Mouse (Mus musculus) G1E (cell line): ENCODE results near the gene Apaf1. TPM values are rescaled to one million over a fixed set of nuclear protein-coding genes. Genes with fewer than 3 reads are reported as not detected.
A peak's percentile ranks its signal among the peaks of the same experiment; 100 is the strongest.

Source experiments
- ATAC-seq: 2 replicates; pipeline ENCODE4 v1.8.0; 2016; ENCODE audit warnings: mild to moderate bottlenecking; ENCODE audit not compliant: insufficient number of reproducible peaks, poor library complexity, low FRiP score, severe bottlenecking; ENCODE audit errors: extremely low read depth
- DNase-seq: peaks from one replicate; pipeline ENCODE4 v3.0.0; 2012; ENCODE audit warnings: low spot score
- H3K27me3 ChIP-seq: 2 replicates; pipeline ENCODE4 v1.6.1; 2012; ENCODE audit warnings: mild to moderate bottlenecking, low read length, inconsistent platforms; ENCODE audit not compliant: insufficient read depth
- H3K36me3 ChIP-seq: replicated peaks from 2 replicates; pipeline ENCODE3; 2012; ENCODE audit warnings: mild to moderate bottlenecking, inconsistent platforms
- H3K4me1 ChIP-seq: 2 replicates; pipeline ENCODE4 v1.6.1; 2012; ENCODE audit warnings: low read depth, low read length, inconsistent platforms, mixed read lengths; ENCODE audit not compliant: insufficient read depth
- H3K4me3 ChIP-seq: 2 replicates; pipeline ENCODE4 v1.5.1; 2012; ENCODE audit warnings: low read depth, mild to moderate bottlenecking, inconsistent platforms, low read length, moderate library complexity, mixed read lengths
- H3K9me3 ChIP-seq: replicated peaks from 2 replicates; pipeline ENCODE4 v1.6.1; 2012; ENCODE audit warnings: inconsistent platforms
- CTCF ChIP-seq: IDR thresholded peaks from 2 replicates; pipeline ENCODE4 v1.5.1; 2012; ENCODE audit warnings: low read depth, low read length, inconsistent platforms, mixed read lengths
- GATA1 ChIP-seq: IDR thresholded peaks from 2 replicates; pipeline ENCODE4 v1.6.1; 2012; ENCODE audit warnings: borderline replicate concordance, low read length, inconsistent platforms, mixed read lengths
- GATA2 ChIP-seq: IDR thresholded peaks from 2 replicates; pipeline ENCODE4 v1.6.1; 2012; ENCODE audit warnings: low read depth, low read length, inconsistent platforms, borderline replicate concordance
- POLR2AphosphoS5 ChIP-seq: IDR thresholded peaks from 2 replicates; pipeline ENCODE4 v1.6.1; 2012; ENCODE audit warnings: low read depth, low read length, inconsistent platforms; ENCODE audit not compliant: insufficient replicate concordance
- TAL1 ChIP-seq: conservative IDR thresholded peaks from 2 replicates; pipeline ENCODE4 v1.6.1; 2012; ENCODE audit warnings: low read depth, low read length, inconsistent platforms, mixed read lengths
- polyA plus RNA-seq: library from polyadenylated mRNA; stranded (reverse); fragments of >175 nt; gene quantifications from 2 replicates; pipeline ENCODE4 v1.2.3, GENCODE M21; 2012
- total RNA-seq, 2 experiments: library from RNA; stranded (forward) in 1 of 2; stranded (reverse) in 1 of 2; fragments of 200-1000 nt in 1 of 2; fragments of >200 nt in 1 of 2; fragmentation: Nextera tagmentation in 1 of 2; gene quantifications; 2 replicates each; pipeline ENCODE4 v1.2.3; 2014 to 2017

Gene Apaf1
- total and polyA plus RNA-seq, 3 experiments = 17.4 to 42.7 (median 40.6) TPM

DNA sequence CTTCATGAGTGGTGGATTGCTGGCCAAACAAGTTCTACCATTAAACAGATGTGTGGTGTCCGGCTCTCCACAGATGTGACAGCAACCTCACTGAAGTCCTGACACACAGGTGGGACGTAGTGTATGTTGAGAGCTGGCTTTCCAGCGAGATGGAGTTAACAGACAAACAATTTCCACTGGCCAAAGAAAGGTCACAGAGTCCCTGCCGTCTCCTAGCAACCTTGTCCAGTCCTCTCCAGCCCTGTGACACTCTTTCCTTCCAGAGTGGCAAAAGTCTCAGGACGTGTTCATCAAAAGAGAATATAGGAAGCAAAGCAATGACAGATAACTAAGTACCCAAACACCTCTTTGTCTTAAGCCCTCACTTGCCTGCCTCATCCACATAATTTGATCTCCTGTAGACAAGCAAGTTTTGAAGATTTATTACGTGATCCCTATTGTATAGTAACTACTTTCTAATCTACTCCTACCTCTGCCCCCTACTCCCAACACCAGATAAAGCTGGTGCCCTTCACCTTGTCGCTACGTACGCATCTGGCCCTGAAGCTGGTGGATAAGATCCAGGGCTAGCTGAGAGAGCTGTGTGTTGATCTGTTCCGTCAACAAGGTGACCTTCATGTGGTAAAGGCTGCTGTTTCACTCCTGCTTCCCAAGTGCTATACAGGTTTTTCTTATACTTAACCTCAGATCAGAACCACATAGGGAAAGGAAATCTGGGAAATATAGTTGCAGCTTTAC, 44.2 kb upstream of the Apaf1 start:
- H3K9me3 ChIP-seq = no peaks in the 10 kb centered on the region
- H3K4me3 ChIP-seq = no peak overlapping the region
- no peak for TF ChIP-seq GATA1
- TF ChIP-seq GATA2 = no peak
- TF ChIP-seq TAL1 = no peak
- no peak for TF ChIP-seq CTCF
- no peak for TF ChIP-seq POLR2AphosphoS5
- ATAC-seq = no peak
- H3K4me1 ChIP-seq = peaks cover 21% of the 10 kb centered on the region
- H3K27me3 ChIP-seq = peaks cover 5% of the 10 kb centered on the region; the same call in 1 of the 2 replicates
- peaks cover 10% of the 10 kb centered on the region for H3K36me3 ChIP-seq
- DNase-seq = no peak

DNA sequence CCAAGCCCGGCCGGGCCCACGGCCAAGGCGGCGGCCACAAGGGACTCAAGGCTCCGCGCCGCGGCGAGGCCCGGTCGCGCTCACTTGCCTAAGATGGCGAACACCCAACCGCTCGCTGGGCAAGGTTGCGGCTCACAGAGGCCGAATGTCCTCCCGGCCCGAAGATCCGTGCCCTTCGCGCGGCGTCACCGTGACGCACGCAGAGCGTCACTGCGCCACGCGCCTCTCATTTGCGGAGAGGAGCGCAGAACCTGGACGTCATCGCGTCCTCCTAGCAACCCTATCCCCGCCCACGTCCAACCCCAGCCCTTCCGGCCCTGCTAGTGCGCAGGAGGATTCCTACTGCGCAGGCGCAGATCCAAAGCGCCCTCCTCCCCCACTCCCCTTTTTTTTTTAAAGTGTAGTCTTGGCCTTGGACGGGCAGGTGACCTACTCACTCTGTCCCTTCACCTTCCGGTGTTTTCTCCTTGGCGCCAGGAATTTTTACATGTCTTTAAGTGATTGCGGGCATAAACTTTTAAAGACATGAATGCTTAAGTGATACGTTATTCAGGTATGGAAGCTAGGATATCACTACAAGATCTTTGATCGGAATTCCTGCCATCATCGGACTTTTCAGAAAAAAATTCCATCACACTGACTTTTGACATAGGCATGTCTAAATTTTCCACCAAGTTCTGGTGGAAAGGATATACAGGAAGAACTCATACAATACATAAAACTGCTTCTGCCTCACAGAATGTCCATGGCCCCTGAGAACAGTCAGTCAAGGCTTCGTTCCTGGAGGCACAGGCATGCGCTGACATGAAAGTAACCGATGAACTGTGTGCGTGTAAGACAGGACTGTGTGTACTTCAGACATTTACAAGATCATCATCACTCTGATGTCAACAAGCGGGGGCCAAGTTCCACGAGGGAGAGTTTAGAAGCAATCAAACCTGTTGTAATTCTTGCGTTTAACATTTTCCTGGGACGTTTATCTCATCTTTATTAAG, 41.6 kb upstream of the Apaf1 start, which contains the start of gene Slc25a3:
TSS of gene Slc25a3 (minus strand) at position 232 of the 995 bp plus-strand sequence.
- DNase-seq = peak; percentile 83
- ATAC-seq = peak; percentile 99
- TF ChIP-seq GATA2 = no peak
- TF ChIP-seq TAL1 = no peak
- TF ChIP-seq GATA1 = no peak
- TF ChIP-seq CTCF = no peak
- no peak for TF ChIP-seq POLR2AphosphoS5
- no peaks in the 10 kb centered on the region for H3K9me3 ChIP-seq
- H3K36me3 ChIP-seq = peaks cover 34% of the 10 kb centered on the region
- H3K27me3 ChIP-seq = no peaks in the 10 kb centered on the region
- H3K4me3 ChIP-seq = peak within 1 kb of the TSS; percentile 88
- peaks cover 41% of the 10 kb centered on the region for H3K4me1 ChIP-seq

DNA sequence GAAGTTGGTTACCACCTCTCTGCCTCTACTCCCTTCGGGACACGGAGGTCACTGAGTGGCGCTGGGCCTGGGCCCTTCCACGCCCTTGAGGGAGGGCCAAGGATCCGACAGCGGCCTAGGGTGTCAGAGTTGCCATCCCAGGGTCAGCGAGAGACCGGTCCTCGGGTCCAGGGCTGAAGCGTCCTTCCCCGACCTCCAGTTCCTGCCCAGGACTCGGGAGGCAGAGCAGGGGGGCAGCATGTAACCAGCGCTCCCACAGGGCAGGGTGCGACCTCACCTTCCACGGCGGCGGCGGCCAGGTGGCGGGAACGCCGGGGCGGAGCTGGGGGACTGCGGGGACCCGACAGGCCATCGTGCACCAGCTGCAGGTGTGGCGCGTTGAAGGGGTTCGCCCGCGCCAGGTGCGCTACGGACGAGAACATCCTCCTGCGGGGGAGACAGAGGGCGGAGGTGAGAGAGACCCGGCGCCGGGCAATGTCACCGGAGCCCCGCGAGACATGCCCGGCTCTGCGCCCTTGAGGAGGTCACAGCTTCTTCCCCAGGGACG, 40.8 kb upstream of the Apaf1 start:
- Histone ChIP-seq H3K36me3 (peaks cover 42% of the 10 kb centered on the region), H3K9me3 (no peaks in the 10 kb centered on the region), H3K4me1 (peaks cover 46% of the 10 kb centered on the region), H3K27me3 (no peaks in the 10 kb centered on the region), H3K4me3 (peak overlapping the region; percentile 88)
- TF ChIP-seq GATA1 = no peak
- peak; percentile 35 for DNase-seq
- 0 out of 2 replicates have a peak, but pooled peaks have one; percentile 2 for ATAC-seq

DNA sequence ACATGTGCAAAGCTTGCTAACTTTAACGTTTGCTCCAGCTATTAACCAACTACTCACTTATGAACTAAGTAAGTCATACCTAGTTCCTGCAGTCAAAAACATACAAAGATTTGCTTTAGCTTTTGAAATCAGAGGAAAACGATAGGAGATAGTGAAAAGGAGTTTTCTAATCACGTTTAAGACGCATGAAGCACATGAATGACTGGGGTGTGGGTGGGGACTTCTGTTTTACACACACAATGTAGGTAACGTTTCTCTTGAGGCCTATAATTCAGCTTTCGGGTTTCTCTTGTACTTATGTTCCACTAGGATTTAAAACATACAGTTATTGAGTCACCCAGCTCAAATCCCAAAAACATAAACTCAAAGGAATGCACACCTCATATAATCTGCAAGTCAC, 40.1 kb upstream of the Apaf1 start:
- H3K4me1 ChIP-seq = peaks cover 49% of the 10 kb centered on the region
- H3K36me3 ChIP-seq = peaks cover 49% of the 10 kb centered on the region
- H3K4me3 ChIP-seq = peak overlapping the region; percentile 88
- TF ChIP-seq GATA1 (no peak), POLR2AphosphoS5 (no peak), GATA2 (no peak), CTCF (no peak), TAL1 (no peak)
- no peaks in the 10 kb centered on the region for H3K9me3 ChIP-seq
- no peak for ATAC-seq
- no peaks in the 10 kb centered on the region for H3K27me3 ChIP-seq
- no peak for DNase-seq

DNA sequence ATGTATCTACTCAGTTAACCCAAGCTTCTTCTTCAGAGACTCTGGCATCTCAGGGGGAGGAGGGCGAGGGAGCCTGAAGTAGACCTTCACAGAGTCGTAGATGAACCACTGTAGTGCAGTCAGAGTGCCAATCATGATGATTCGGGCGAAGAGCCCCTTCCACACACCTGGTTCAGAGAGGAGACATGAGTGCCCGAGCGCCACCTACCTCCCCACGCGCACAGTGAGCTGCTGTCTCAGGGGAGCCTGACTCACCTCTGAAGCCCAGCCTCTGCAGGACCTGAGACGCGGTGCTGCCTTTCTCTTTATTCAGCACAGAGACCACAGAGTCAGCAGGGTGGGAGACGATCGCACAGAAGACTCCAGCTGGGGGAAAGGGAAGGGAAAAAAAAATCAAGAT, 34.4 kb upstream of the Apaf1 start:
- no peak overlapping the region for H3K4me3 ChIP-seq
- TF ChIP-seq GATA1 = no peak
- no peak for TF ChIP-seq POLR2AphosphoS5
- TF ChIP-seq CTCF = no peak
- TF ChIP-seq TAL1 = no peak
- TF ChIP-seq GATA2 = no peak
- H3K9me3 ChIP-seq = no peaks in the 10 kb centered on the region
- ATAC-seq = no peak
- H3K36me3 ChIP-seq = peaks cover 83% of the 10 kb centered on the region
- H3K4me1 ChIP-seq = peaks cover 36% of the 10 kb centered on the region
- no peaks in the 10 kb centered on the region for H3K27me3 ChIP-seq
- DNase-seq = no peak

DNA sequence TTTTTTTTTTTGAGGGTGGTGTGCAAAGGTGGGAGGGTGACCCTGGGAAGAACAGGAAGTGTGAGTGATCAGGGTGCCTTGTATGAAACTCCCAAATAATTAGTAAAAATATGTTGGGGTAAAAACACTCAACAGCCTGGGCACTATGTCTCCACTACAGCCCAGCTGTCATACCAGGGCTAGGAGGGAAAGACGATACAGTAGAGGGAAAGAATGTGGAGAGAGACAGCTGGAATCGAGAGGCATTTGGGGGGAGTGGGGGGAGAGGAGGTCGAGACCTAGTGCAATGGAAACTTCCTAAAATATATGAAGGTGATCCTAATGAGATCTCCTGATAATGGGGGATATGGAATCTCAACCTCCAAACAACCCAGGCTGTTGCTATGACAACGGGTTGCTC, 27.3 kb upstream of the Apaf1 start:
- Histone ChIP-seq H3K9me3 (no peaks in the 10 kb centered on the region), H3K36me3 (peaks cover 18% of the 10 kb centered on the region), H3K4me3 (no peak overlapping the region), H3K27me3 (peaks cover 4% of the 10 kb centered on the region; the same call in 1 of the 2 replicates), H3K4me1 (no peaks in the 10 kb centered on the region)
- no peak for DNase-seq
- no peak for ATAC-seq
- TF ChIP-seq POLR2AphosphoS5 = no peak
- TF ChIP-seq GATA2 = no peak
- TF ChIP-seq CTCF = no peak
- no peak for TF ChIP-seq TAL1
- TF ChIP-seq GATA1 = no peak
